Mouse (Mus musculus): ENCODE measurements around the gene Ank. TPM values are rescaled to one million over a fixed set of nuclear protein-coding genes. Genes with fewer than 3 reads are reported as not detected.

The Ank gene
- polyA plus RNA-seq, 1 experiment, result 29.7 TPM

DNA sequence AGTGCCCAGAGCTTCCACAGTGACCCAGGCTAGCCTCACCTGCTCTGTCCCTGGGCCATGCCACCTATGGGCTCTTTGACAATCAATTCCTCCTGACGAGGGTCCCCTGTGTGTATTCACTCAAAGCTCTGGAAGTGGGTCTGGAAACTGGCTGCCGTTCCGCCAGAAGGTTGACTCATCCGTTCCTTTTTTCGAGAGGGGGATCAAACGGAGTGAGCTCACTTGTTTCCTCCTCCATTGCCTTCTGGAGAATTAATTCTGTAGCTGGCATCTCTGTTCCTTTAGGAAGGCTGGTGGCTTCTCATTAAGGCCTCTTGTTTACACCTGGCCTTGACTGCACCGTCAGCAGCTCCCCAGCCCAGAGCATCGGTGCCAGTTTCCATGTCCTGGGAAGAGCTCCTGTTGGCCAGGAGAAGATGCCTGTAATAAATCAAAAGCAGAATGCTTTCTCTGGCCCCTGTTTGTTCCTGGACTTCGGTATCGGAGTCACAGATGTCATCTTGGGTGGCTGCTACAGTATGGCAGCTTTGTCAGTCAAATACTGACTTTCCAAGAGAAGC, 99.2 kb downstream of the Ank start:
- WGBS, result 83% methylated on average over 10 of the region's 10 CpGs
- DNase-seq (ENCODE audit: low read depth, low spot score), result no peak

DNA sequence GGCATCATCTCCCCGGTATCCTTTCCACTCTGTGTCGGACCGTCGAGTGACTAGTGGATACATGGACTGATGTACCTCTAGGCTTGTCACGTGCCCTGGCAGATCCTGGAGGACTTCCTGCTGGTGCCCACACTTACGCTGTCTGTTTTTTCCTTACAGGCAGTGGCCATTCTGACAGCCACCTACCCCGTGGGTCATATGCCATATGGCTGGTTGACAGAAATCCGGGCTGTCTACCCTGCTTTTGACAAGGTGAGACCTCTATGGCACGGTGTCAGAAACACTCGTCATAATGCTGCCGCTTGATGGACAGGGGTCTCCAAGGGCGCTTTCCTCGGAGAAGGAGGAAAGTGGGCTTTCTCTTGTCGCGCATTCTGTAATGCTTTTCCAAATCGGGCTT, 100.9 kb downstream of the Ank start:
- 94% methylated on average over 16 of the region's 16 CpGs for WGBS
- no peak for DNase-seq (ENCODE audit: low read depth, low spot score)

DNA sequence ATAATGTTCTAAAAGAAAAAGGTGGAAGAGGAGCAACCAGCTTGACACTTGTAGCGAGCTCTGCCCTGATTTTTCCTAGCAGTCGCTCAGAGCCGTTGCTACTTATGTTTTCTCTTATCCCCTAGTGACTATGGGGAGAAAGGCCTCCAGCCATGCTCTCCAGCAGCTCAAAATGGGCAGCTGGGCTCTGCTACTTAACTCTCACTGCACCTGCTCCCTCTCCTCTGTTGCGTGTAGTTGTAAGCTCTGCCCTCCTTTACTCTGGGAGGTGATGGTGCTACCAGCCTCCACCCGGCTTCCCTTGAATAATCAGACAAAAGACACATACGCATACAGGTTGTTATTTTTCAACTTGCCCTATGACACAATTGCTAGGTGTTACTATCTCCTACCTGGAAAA, 101.9 kb downstream of the Ank start:
- WGBS, result 95% methylated on average over 6 of the region's 6 CpGs
- no peak for DNase-seq (ENCODE audit: low read depth, low spot score)

DNA sequence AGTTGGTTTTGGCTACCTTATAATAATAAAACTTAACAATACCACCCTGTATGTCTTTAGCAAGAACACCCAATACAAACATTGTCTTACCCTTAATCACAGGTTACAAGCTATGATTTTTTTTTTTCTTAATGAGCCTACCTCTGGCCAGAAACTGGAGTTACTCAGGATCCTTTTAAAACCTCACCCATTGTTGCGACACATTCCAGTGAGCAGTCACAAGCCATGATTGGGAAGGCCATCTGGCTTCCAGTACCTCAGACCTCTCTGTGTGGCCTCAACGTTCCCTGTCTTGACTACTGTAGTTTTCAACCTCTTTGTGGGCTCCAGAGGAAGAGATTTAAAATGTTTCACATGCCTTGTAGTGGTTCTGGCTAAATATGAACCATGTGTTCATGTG, 103.4 kb downstream of the Ank start:
- 28% methylated on average over 2 of the region's 2 CpGs for WGBS
- peak; percentile 18 for DNase-seq (ENCODE audit: low read depth, low spot score)

DNA sequence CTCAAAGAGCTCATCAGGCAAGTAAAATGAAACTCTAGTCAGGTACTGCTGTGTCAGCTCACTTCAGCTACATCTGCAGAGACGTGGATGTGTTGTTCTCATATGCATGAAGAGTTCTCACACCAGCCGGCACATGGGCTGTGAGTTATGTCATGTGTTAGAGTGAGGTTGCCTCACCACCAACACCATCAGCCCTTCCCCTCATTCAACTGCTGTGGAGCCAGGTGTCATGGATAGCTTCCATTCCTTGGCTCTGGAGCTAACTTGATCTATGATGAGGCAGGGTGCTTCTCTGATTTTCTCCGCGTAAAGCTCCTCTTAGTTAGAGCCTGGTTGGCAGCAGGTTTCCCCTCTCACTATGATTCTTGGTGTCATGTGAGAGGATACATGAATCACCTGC, 103.9 kb downstream of the Ank start:
- WGBS, result 92% methylated on average over 4 of the region's 4 CpGs

DNA sequence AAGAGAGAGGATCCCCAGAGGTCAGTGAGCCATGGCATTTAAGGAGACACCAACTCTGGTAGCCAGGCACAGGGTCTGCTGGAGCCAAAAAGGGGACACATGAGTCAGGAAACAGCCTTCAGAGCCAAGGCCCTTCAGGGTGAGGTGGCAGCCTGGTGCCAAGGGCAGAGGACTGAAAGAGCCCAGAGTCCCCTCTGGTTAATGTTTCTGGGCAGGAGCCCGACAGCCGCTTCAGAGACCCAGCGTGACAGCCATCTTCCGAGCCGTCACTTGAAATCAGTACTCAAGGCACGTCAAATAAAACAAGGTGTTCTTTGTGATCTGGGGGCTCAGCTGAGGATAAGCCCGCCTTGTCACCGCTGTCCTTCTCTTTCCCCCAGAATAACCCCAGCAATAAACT, 104.7 kb downstream of the Ank start:
- DNase-seq (ENCODE audit: low read depth, low spot score), result no peak
- WGBS, result 97% methylated on average over 8 of the region's 8 CpGs

More for the DNA sequence above, 103.9 kb downstream of the Ank start:
- DNase-seq (ENCODE audit: low read depth, low spot score), result no peak

DNA sequence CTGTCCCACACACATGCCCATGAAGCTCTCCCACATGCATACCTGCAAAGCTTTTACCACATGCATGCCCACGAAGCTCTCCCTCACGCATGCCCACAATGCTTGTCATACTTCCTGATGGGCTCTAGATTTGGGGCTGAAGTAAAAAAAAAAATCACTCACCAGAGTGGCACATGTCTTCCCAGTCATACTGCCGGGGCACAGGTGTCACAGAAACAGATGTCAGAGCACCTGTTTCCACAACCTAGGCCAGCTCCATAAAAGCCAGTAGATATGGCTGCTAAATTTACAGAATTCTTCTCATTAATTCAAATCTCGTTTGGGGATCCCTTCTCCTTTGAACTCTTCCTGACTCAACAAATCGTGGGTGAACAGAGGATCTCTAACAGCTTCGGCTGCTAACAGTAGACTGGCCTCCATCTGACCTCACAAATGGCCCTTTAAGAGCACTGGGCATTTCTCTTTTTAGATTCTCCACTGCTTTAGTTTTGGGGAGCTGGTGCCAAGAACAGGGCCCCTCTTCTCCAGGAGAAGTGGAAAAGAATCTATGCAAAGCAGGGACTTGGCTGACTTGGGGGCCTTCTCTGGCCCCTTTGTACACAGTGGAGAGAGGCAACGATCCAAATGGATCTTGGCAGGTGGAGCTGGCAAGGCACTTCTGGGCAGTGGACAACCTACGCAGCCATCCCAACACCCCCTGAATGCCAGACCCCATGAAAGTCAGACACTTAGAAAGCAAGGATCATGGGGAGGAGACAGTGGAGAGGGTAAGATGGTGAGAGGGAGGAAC, 108.7 kb downstream of the Ank start:
- no peak for DNase-seq (ENCODE audit: low read depth, low spot score)
- WGBS, result 75% methylated on average over 8 of the region's 8 CpGs

DNA sequence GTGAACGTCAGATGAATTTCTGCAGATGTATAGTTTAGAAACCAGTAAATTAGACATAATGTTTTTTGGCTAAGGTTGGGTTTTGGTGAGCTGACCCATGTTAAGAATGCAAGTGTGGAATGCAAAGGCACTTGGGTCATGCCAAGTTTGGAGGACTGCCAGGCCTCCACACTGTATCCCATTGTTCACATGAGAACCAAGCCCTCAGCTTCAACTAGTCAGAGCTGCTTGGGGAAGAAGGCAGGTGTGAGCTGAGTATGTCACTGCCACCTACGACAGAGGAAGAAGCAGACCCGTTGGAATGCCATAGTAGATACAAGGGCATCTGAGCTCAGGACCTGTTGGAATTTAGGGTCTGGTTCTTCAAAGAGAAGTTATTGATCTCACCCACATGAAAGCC, 109.5 kb downstream of the Ank start:
- DNase-seq (ENCODE audit: low read depth, low spot score), result no peak
- WGBS, result 58% methylated on average over 3 of the region's 3 CpGs

DNA sequence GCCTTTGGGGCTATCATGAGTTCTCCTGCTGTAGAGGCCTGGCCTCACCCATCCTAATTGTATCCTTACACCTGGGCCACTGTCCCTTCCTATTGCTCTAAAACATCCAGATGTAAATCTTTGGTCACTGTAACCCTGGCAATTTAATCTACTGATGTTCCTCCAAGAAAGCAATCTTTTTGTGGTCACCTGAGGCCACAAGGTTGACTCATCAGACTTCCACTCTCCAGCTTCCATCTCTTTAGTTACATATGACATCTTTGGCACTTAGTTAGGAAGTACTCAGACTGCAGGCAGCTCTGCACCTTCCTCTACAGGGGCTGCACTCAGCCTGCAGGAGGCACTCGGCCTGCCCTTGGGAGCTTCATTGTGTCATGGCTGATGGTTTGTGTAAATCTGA, 110.4 kb downstream of the Ank start:
- 92% methylated on average over 1 of the region's 1 CpGs for WGBS
- no peak for DNase-seq (ENCODE audit: low read depth, low spot score)

DNA sequence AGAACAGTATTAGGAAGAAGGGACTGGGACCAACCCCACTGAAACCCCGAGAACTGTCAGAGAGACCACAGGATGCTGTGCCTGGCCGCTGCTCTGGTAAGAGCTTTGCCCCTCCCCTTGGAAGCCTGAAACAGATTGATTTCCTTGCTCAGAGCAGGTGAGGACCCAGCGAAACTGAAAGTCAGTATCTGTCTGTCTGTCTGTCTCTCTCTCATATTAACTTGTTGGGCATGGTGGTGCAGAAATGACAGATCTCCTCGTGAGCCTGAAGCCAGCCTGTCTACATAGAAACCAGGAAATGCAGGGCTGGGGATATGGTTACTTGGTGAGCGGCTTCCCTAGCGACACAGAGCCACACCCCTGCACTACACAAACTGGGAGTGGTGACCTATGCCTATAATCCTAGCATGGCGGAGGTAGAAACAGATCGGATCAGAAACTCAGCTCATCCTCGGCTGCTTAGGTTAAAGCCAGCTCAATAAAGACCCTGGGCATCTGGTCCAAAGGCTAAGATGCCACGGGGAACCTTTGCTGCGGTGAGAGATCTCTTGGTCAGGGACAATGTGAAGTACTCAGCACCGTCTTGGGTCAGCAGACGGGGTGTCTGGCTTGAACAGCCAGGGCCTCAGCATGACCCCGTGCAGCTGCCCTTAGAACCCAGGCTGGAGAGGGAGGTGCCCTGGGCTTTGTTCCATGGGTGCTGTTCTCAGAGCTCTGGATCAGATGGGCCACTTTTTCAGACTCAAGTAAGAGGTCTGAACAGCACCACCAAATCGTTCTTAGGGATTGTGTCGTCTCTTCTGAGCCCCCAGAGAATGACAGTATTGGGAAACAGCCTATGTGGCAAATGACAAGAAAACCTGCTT, 111.7 kb downstream of the Ank start:
- 60% methylated on average over 16 of the region's 16 CpGs for WGBS
- peak; percentile 18 for DNase-seq (ENCODE audit: low read depth, low spot score)

DNA sequence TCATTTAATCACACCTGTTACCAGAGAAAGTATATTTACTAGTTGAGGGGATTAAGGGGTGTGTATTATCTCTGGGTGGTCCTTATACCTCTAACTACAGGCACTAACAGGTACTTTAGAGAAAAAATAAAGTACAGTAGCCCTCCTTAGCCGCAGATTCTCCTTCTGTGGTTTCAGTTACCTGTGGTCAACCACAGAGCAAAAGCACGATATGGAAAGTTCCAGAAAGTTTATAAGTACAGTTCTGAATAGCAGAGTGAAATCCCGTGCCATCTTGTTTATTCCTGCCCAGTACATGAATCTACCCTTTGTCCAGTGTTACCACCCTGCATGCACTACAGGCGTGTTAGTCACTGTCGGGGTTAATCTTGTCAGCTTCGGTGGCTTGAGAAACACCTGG, 112.4 kb downstream of the Ank start:
- 64% methylated on average over 6 of the region's 6 CpGs for WGBS
- no peak for DNase-seq (ENCODE audit: low read depth, low spot score)

DNA sequence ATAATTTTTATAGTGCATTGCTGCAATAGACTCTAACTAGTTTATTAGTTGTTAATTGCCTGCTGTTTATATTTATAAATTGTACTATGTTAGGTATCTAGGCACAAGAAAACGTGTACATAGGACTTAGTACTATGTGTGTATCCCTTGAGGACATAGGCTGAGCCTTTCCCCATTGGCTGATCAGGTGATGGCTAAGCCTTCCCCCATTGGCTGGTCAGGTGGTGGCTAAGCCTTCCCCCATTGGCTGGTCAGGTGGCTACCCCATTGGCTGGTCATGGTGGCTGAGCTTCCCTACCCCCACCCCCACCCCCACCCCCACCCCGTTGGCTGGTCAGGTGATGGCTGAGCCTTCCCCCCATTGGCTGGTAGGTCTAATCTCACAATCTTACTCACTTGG, 113.4 kb downstream of the Ank start:
- WGBS, result 84% methylated on average over 2 of the region's 2 CpGs
- DNase-seq (ENCODE audit: low read depth, low spot score), result no peak

DNA sequence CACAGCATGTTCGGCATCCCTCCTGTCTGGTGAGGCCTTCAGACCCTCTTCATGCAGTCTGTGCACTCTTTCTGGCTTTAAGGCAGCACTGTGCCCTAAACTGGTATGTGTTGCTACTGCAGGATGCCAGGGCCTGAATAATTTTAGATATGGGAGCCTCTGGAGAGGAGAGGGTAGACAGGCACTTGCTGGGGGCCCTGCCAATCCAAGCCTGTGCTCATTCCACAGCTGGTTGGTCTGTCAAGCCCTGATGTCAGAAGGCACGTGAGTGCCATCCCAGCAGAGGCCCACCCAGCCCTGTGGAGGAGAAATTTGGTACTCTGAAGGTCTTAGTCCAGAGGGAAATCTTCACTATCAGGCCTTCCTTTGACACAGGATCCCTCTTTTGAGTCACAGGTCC, 114.3 kb downstream of the Ank start:
- 83% methylated on average over 2 of the region's 2 CpGs for WGBS
- DNase-seq (ENCODE audit: low read depth, low spot score), result no peak

DNA sequence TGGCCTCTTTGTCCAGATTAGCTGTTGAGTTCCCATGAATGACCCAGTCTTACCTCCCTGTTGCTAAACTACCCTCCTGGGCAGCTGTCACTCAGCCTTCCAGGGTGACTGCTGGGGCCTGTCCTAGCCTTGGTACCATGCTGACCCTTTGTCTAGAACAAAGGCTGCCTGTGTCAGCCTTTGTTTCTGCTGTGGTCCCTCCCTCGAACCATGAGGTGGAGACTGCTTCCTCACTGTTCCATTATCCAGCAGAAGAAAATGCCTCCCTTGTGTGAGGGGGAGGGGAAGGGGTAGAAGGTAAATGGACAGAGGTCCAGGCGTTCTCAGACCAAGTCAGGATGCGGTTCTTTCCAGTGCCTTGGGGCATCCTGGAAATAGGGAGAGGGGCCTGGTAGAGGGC, 115.2 kb downstream of the Ank start:
- no peak for DNase-seq (ENCODE audit: low read depth, low spot score)
- 92% methylated on average over 3 of the region's 3 CpGs for WGBS

DNA sequence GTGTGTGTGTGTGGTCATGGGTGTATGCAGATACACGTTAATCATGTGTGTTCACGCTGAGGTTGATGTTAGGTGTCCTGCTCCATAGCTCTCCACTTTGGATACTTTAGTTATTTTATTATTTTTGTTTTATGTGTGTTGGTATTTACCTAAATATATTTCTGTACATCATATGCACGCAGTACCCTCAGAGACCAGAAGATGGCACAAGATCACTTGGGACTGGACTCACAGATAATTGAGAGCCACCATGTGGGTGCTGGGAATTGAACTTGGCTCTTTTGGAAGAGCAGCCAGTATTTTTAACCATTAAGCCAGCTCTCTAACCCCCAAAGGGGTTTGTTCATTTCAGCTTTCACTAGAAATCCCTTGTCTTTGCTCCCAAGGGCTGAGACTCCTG, 116.0 kb downstream of the Ank start:
- no peak for DNase-seq (ENCODE audit: low read depth, low spot score)
- WGBS, result 97% methylated on average over 3 of the region's 3 CpGs

DNA sequence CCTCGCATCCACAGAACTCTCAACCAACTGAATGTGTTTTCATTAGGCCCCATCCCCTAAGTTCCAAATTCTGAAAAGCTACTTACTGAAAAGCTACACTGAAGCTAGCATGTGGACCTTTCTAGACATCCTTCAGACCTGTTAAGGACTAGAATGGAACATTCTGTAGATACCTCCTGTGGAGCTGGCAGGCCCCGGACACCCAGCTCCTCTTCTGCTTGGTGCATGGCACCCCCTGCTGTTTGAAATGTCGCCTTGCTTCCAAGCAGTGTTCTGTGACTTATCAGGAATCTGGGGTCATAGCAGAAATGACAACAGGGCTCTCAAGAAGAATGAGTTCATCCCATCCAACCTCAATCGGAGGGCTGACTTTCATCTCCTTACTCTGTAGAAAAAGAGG, 116.6 kb downstream of the Ank start:
- no peak for DNase-seq (ENCODE audit: low read depth, low spot score)
- 69% methylated on average over 4 of the region's 4 CpGs for WGBS

DNA sequence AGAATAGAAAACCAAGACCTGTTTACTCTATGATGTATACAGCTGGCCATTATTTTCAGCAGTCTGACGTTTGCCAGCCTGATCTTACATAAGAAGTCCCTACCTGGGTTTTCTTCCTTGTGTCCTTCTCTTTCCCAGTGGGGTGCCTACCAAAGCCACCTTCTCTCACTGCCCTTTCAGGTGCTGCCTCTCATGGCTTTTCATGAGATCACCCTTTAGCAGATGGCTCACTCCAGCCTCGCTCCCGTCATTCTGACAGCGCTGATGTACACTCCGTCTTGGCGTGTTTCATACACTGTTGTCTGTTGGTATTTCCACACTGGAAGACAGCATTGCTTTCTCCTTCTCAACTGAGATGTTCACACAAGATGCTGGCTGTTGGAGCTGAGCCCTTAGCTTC, 117.1 kb downstream of the Ank start:
- WGBS, result 92% methylated on average over 6 of the region's 6 CpGs
- DNase-seq (ENCODE audit: low read depth, low spot score), result no peak

DNA sequence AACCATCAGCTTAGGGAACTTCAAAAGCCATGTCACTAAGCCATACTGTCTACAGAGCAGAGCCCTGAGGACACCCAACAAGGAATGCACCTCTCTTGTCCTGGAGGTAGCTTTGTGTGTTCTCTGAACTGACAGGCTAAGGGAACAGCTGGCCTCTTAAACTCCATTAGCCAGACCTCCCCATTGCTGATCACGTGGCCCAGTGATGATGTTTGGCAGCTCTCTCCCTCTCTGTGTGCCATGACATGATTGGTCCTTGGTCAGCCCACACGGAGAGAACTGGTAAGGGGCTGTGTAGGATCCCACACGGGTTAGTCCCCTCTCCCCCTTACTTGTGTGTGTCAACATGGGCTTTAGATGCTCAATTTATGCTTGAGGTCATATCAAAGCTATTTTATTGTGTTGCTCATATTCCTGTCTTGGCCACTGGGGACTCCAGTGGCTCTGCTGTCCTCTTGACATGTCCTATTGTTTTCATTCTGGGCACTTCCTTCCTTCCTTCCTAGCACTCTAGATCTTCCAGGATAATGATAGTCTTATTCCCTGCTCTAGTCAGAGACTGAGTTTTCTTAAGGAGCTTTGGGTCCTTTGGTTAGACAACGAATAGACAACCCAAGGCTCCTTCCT, 119.1 kb downstream of the Ank start:
- WGBS, result 73% methylated on average over 4 of the region's 4 CpGs
- DNase-seq (ENCODE audit: low read depth, low spot score), result no peak

DNA sequence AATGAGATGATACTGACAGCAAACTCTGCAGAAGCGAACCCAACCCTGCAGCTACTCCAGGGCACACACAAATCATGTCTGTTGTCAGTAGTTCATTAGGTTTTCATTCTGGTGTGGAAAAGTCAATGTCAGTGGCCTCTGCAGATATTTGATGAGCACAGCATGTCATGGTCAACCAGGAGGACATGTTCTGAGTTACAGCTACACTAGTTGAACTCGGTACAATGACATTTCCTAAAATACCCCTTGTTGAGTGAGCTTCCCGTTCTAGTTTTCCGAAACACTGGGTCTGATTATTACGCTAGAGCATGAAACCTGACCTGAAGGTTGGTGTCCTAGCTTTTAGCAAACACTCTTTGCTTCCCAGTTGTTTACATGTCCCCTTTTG, 119.6 kb downstream of the Ank start:
- no peak for DNase-seq (ENCODE audit: low read depth, low spot score)
- 88% methylated on average over 5 of the region's 5 CpGs for WGBS

DNA sequence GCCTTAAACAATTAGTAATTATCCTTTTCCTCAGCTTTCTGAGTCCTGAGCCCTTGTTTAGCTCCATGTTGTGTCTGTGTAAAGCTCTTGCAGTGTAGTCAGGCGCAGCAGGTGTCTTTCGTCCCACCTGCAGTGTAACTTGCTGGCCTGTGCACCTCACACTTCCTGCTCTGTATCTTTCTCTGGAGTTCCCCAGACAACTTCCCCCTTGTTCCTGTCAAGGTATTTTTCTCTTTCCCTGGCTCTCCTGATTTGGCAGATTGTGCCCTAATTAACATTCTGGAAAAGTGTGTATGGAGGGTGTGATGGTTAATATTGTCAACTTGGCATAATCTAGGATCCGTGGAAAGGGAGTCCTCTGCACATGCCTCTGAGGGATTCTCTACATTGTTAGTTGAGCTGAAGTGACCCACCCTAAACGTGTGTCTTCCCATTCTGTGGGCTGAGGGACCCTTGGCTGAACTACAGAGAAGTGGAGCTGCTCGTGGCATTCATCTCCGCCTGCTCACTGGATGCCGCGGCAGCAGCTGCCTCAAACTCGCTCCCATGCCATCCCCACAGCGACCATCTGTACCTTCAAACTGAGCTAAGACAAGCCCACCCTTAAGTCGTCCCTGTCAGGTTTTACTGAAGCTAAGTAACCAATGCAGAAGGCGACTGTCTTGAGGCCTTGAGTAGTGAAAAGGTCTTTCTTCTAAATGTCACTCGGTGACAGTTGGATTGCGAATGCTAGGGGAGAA, 121.8 kb downstream of the Ank start:
- 82% methylated on average over 14 of the region's 14 CpGs for WGBS
- no peak for DNase-seq (ENCODE audit: low read depth, low spot score)

Data from large intestine, adult 2 months (tissue).